Mouse (Mus musculus): ENCODE measurements around the gene Twsg1. TPM values are rescaled to one million over a fixed set of nuclear protein-coding genes. Genes with fewer than 3 reads are reported as not detected.
"Not testable (repeated sequence)": the region's sequence is repeated elsewhere in the genome, so short reads cannot be mapped to it uniquely, and the experiment has no call there.

The Twsg1 gene
- 53.3 and 59.5 TPM in 2 replicates for polyA plus RNA-seq (2012; rRNA removed)

- peak; percentile 97 for DNase-seq
- Histone ChIP-seq H3K27ac (ENCODE audit: insufficient read depth, low read depth, low read length) (peak within 1 kb of the TSS; percentile 80), H3K36me3 (ENCODE audit: control insufficient read depth, insufficient read depth, low read length) (no peaks in the 10 kb centered on the region; the same call in 1 of the 2 replicates), H3K4me3 (ENCODE audit: insufficient read depth, low read depth, low read length) (peak within 1 kb of the TSS; percentile 82), H3K27me3 (replicated peaks; ENCODE audit: control insufficient read depth, insufficient read depth, low read length) (no peaks in the 10 kb centered on the region), H3K4me1 (ENCODE audit: control insufficient read depth, insufficient read depth, low read length) (peaks cover 15% of the 10 kb centered on the region)
- TF ChIP-seq POLR2A (IDR thresholded peaks at IDR 0.05; ENCODE audit: low read depth, low read length) (no peak), CTCF (conservative IDR thresholded peaks at IDR 0.05; ENCODE audit: insufficient read depth, insufficient read length, low read depth, low read length) (peak; percentile 74)
- under 1% methylated on average over 87 of the region's 87 CpGs for WGBS
Measured at GRCm38 (mm10) chr17:65950622-65951404, at the start of gene Twsg1. TSS of gene Twsg1 (minus strand) at chr17:65951226.

GRCm38 (mm10) chr17:65988151-65988820 lies 37.3 kb upstream of the Twsg1 start:
- Histone ChIP-seq H3K36me3 (ENCODE audit: control insufficient read depth, insufficient read depth, low read length) (peaks cover 3% of the 10 kb centered on the region), H3K4me1 (ENCODE audit: control insufficient read depth, insufficient read depth, low read length) (no peaks in the 10 kb centered on the region), H3K4me3 (ENCODE audit: insufficient read depth, low read depth, low read length) (no peak overlapping the region), H3K27me3 (replicated peaks; ENCODE audit: control insufficient read depth, insufficient read depth, low read length) (no peaks in the 10 kb centered on the region), H3K27ac (ENCODE audit: insufficient read depth, low read depth, low read length) (no peak overlapping the region)
- 90% methylated on average over 3 of the region's 3 CpGs for WGBS
- DNase-seq = no peak
- TF ChIP-seq POLR2A (IDR thresholded peaks at IDR 0.05; ENCODE audit: low read depth, low read length) (no peak), CTCF (conservative IDR thresholded peaks at IDR 0.05; ENCODE audit: insufficient read depth, insufficient read length, low read depth, low read length) (no peak)

GRCm38 (mm10) chr17:65976720-65977119 lies 25.7 kb upstream of the Twsg1 start:
- H3K4me1 ChIP-seq (ENCODE audit: control insufficient read depth, insufficient read depth, low read length); H3K27ac ChIP-seq (ENCODE audit: insufficient read depth, low read depth, low read length); H3K27me3 ChIP-seq (replicated peaks; ENCODE audit: control insufficient read depth, insufficient read depth, low read length); DNase-seq; H3K4me3 ChIP-seq (ENCODE audit: insufficient read depth, low read depth, low read length); H3K36me3 ChIP-seq (ENCODE audit: control insufficient read depth, insufficient read depth, low read length): not testable (repeated sequence)

GRCm38 (mm10) chr17:65967751-65968150 lies 16.7 kb upstream of the Twsg1 start:
- H3K27me3 ChIP-seq (replicated peaks; ENCODE audit: control insufficient read depth, insufficient read depth, low read length) = no peaks in the 10 kb centered on the region
- H3K4me1 ChIP-seq (ENCODE audit: control insufficient read depth, insufficient read depth, low read length) = no peaks in the 10 kb centered on the region
- TF ChIP-seq POLR2A (IDR thresholded peaks at IDR 0.05; ENCODE audit: low read depth, low read length) = no peak
- TF ChIP-seq CTCF (conservative IDR thresholded peaks at IDR 0.05; ENCODE audit: insufficient read depth, insufficient read length, low read depth, low read length) = no peak
- no peak overlapping the region for H3K4me3 ChIP-seq (ENCODE audit: insufficient read depth, low read depth, low read length)
- no peaks in the 10 kb centered on the region for H3K36me3 ChIP-seq (ENCODE audit: control insufficient read depth, insufficient read depth, low read length)
- DNase-seq = no peak
- WGBS = 82% methylated on average over 11 of the region's 11 CpGs
- no peak overlapping the region for H3K27ac ChIP-seq (ENCODE audit: insufficient read depth, low read depth, low read length)

GRCm38 (mm10) chr17:65962263-65962662 lies 11.2 kb upstream of the Twsg1 start:
- no peaks in the 10 kb centered on the region for H3K27me3 ChIP-seq (replicated peaks; ENCODE audit: control insufficient read depth, insufficient read depth, low read length)
- H3K4me1 ChIP-seq (ENCODE audit: control insufficient read depth, insufficient read depth, low read length) = no peaks in the 10 kb centered on the region
- no peak for DNase-seq
- no peak overlapping the region for H3K4me3 ChIP-seq (ENCODE audit: insufficient read depth, low read depth, low read length)
- 95% methylated on average over 2 of the region's 2 CpGs for WGBS
- H3K36me3 ChIP-seq (ENCODE audit: control insufficient read depth, insufficient read depth, low read length) = no peaks in the 10 kb centered on the region
- TF ChIP-seq POLR2A (IDR thresholded peaks at IDR 0.05; ENCODE audit: low read depth, low read length) = no peak
- no peak for TF ChIP-seq CTCF (conservative IDR thresholded peaks at IDR 0.05; ENCODE audit: insufficient read depth, insufficient read length, low read depth, low read length)
- H3K27ac ChIP-seq (ENCODE audit: insufficient read depth, low read depth, low read length) = no peak overlapping the region

GRCm38 (mm10) chr17:65961606-65962136 lies 10.6 kb upstream of the Twsg1 start:
- no peaks in the 10 kb centered on the region for H3K36me3 ChIP-seq (ENCODE audit: control insufficient read depth, insufficient read depth, low read length)
- DNase-seq = no peak
- no peaks in the 10 kb centered on the region for H3K4me1 ChIP-seq (ENCODE audit: control insufficient read depth, insufficient read depth, low read length)
- no peaks in the 10 kb centered on the region for H3K27me3 ChIP-seq (replicated peaks; ENCODE audit: control insufficient read depth, insufficient read depth, low read length)
- H3K27ac ChIP-seq (ENCODE audit: insufficient read depth, low read depth, low read length) = no peak overlapping the region
- H3K4me3 ChIP-seq (ENCODE audit: insufficient read depth, low read depth, low read length) = no peak overlapping the region
- TF ChIP-seq POLR2A (IDR thresholded peaks at IDR 0.05; ENCODE audit: low read depth, low read length) = no peak
- no peak for TF ChIP-seq CTCF (conservative IDR thresholded peaks at IDR 0.05; ENCODE audit: insufficient read depth, insufficient read length, low read depth, low read length)
- 77% methylated on average over 2 of the region's 2 CpGs for WGBS

- H3K4me1 ChIP-seq (ENCODE audit: control insufficient read depth, insufficient read depth, low read length) = no peaks in the 10 kb centered on the region
- no peak overlapping the region for H3K4me3 ChIP-seq (ENCODE audit: insufficient read depth, low read depth, low read length)
- 38% methylated on average over 3 of the region's 3 CpGs for WGBS
- no peak for DNase-seq
- no peaks in the 10 kb centered on the region for H3K36me3 ChIP-seq (ENCODE audit: control insufficient read depth, insufficient read depth, low read length)
- TF ChIP-seq POLR2A (IDR thresholded peaks at IDR 0.05; ENCODE audit: low read depth, low read length) (no peak), CTCF (conservative IDR thresholded peaks at IDR 0.05; ENCODE audit: insufficient read depth, insufficient read length, low read depth, low read length) (no peak)
- no peak overlapping the region for H3K27ac ChIP-seq (ENCODE audit: insufficient read depth, low read depth, low read length)
- H3K27me3 ChIP-seq (replicated peaks; ENCODE audit: control insufficient read depth, insufficient read depth, low read length) = no peaks in the 10 kb centered on the region
Measured at GRCm38 (mm10) chr17:65959011-65959410, 8.0 kb upstream of the Twsg1 start.

All from kidney, adult 2 months (tissue).